Mouse (Mus musculus): Measurements from ENCODE around the gene Pole2.

DNA sequence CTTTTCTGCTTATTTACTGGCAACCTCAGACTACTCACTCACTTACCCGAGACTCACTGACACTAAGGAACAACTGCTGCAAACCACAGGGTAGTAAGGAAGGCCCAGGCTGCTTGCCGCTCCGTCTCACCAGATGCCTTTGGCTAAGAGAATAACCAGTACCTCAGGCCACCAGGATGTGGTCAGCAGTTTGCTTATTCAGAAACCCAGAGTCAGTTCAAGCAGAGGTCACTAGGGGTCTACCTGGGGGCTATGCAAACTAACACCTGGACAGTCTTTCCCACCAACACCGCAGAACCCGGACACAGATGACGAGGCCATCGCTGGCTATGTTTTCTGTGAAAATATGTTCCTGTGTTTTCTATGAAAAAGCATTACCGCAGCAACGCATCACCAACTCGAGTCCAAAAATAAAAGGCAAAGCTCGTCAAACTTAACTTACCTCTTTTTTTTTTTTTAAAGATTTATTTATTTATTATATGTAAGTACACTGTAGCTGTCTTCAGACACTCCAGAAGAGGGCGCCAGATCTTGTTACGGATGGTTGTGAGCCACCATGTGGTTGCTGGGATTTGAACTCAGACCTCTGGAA is 14.7 kb downstream of the Pole2 start:
- TF ChIP-seq CTCF (IDR thresholded peaks at IDR 0.05; ENCODE audit: extremely low read depth, insufficient read depth, insufficient read length, insufficient replicate concordance): no peak
- no peak for TF ChIP-seq POLR2A (IDR thresholded peaks at IDR 0.05; ENCODE audit: low read depth, low read length)
